Mouse (Mus musculus) heart, adult 2 months (tissue): ENCODE data around the gene Arhgap24.

Source experiments
- CTCF ChIP-seq: fragments of 200-600 bp; IDR thresholded peaks from 2 replicates; pipeline ENCODE4 v1.8.1; 2022; ENCODE audit warnings: antibody characterized with exemption, mild to moderate bottlenecking, moderate library complexity
- POLR2A ChIP-seq: fragments of 200-500 bp; IDR thresholded peaks from 2 replicates; pipeline ENCODE4 v1.6.1; 2011; ENCODE audit warnings: mild to moderate bottlenecking, low read depth, low read length, control low read depth; ENCODE audit not compliant: insufficient read depth

- TF ChIP-seq CTCF: no peak
- TF ChIP-seq POLR2A: no peak
Measured at GRCm38 (mm10) chr5:102677176-102677575, 196.0 kb downstream of the Arhgap24 start.
